Mouse (Mus musculus) heart, embryonic 15.5 days (tissue): ENCODE results near the gene Dhdh. TPM values are rescaled to one million over a fixed set of nuclear protein-coding genes. Genes with fewer than 3 reads are reported as not detected.
A peak's percentile ranks its signal among the peaks of the same experiment; 100 is the strongest.

ENCODE experiments used
- ATAC-seq: fragments of 200-750 bp; cut with Nextera tagmentation; replicated peaks from 2 replicates; pipeline ENCODE4 v1.8.0; 2017; ENCODE audit warnings: low read depth, moderate TSS enrichment; ENCODE audit not compliant: insufficient number of reproducible peaks, insufficient read depth, low FRiP score
- H3K27ac ChIP-seq: fragments of 300-500 bp; sonication (generic); 2 replicates; pipeline ENCODE4 v1.5.1; 2015; ENCODE audit warnings: mild to moderate bottlenecking, inconsistent platforms
- H3K27me3 ChIP-seq: fragments of 300-500 bp; sonication (generic); 2 replicates; pipeline ENCODE4 v1.6.1; 2015; ENCODE audit warnings: inconsistent platforms
- H3K36me3 ChIP-seq: fragments of 300-500 bp; sonication (generic); 2 replicates; pipeline ENCODE4 v1.6.1; 2015; ENCODE audit warnings: mild to moderate bottlenecking, inconsistent platforms
- H3K4me1 ChIP-seq: fragments of 300-500 bp; sonication (generic); replicated peaks from 2 replicates; pipeline ENCODE4 v1.6.1; 2015; ENCODE audit warnings: inconsistent platforms
- H3K4me2 ChIP-seq: fragments of 300-500 bp; sonication (generic); 2 replicates; pipeline ENCODE4 v1.6.1; 2015; ENCODE audit warnings: inconsistent platforms, mild to moderate bottlenecking, moderate library complexity
- H3K4me3 ChIP-seq: fragments of 300-500 bp; sonication (generic); 2 replicates; pipeline ENCODE4 v1.5.1; 2015; ENCODE audit warnings: mild to moderate bottlenecking, inconsistent platforms
- H3K9ac ChIP-seq: fragments of 300-500 bp; sonication (generic); 2 replicates; pipeline ENCODE4 v1.6.1; 2015; ENCODE audit warnings: mild to moderate bottlenecking, inconsistent platforms
- H3K9me3 ChIP-seq: fragments of 300-500 bp; sonication (generic); replicated peaks from 2 replicates; pipeline ENCODE4 v1.6.1; 2016; ENCODE audit warnings: inconsistent platforms
- WGBS: fragments of 180-500 bp; shearing (Covaris S2); methylation state at CpG from one replicate; pipeline ENCODE4 v1.1.7; 2015; ENCODE audit warnings: mixed read lengths; 5-methylcytosine and 5-hydroxymethylcytosine counted together
- polyA plus RNA-seq: library from polyadenylated mRNA; unstranded; fragments of >200 nt; fragmentation: Nextera tagmentation; extraction: Ambion mirVana; gene quantifications from 2 replicates; pipeline ENCODE4 v1.2.1, GENCODE M21; 2015

The Dhdh gene
- polyA plus RNA-seq, 1 experiment from 2014 or later: 4.1 TPM

GRCm38 (mm10) chr7:45443526-45444420 lies 44.8 kb downstream of the Dhdh start:
- no peaks in the 10 kb centered on the region for H3K9me3 ChIP-seq
- H3K36me3 ChIP-seq: peaks cover 79% of the 10 kb centered on the region
- H3K9ac ChIP-seq: no peak overlapping the region
- WGBS: 74% methylated on average over 22 of the region's 22 CpGs
- H3K27me3 ChIP-seq: no peaks in the 10 kb centered on the region
- H3K4me1 ChIP-seq: peaks cover 7% of the 10 kb centered on the region; the same call in 1 of the 2 replicates
- no peak for ATAC-seq
- H3K27ac ChIP-seq: no peak overlapping the region
- no peak overlapping the region for H3K4me2 ChIP-seq
- H3K4me3 ChIP-seq: no peak overlapping the region

- Histone ChIP-seq H3K4me1 (peaks cover 42% of the 10 kb centered on the region), H3K36me3 (peaks cover 31% of the 10 kb centered on the region), H3K27ac (no peak within 1 kb of the TSS), H3K27me3 (no peaks in the 10 kb centered on the region), H3K4me3 (no peak within 1 kb of the TSS; the same call in 1 of the 2 replicates), H3K9ac (no peak within 1 kb of the TSS), H3K4me2 (peak within 1 kb of the TSS; percentile 2; the same call in 1 of the 2 replicates), H3K9me3 (no peaks in the 10 kb centered on the region)
- ATAC-seq: no peak
- WGBS: 30% methylated on average over 19 of the region's 19 CpGs
These were observed 50.9 kb downstream of the Dhdh start, which contains the start of gene Ruvbl2 for GRCm38 (mm10) chr7:45437521-45438276. Ruvbl2 (minus strand) TSS chr7:45438096.

- no peak overlapping the region for H3K9ac ChIP-seq
- no peaks in the 10 kb centered on the region for H3K27me3 ChIP-seq
- peak overlapping the region; percentile 2; the same call in 1 of the 2 replicates for H3K4me2 ChIP-seq
- no peaks in the 10 kb centered on the region for H3K9me3 ChIP-seq
- H3K36me3 ChIP-seq: peaks cover 27% of the 10 kb centered on the region
- no peak for ATAC-seq
- peaks cover 44% of the 10 kb centered on the region for H3K4me1 ChIP-seq
- H3K4me3 ChIP-seq: no peak overlapping the region
- WGBS: 40% methylated on average over 6 of the region's 6 CpGs
- no peak overlapping the region for H3K27ac ChIP-seq
These were observed 51.6 kb downstream of the Dhdh start for GRCm38 (mm10) chr7:45437046-45437445.

GRCm38 (mm10) chr7:45436444-45436843 lies 52.2 kb downstream of the Dhdh start:
- Histone ChIP-seq H3K36me3 (peaks cover 28% of the 10 kb centered on the region), H3K4me2 (peak overlapping the region; percentile 94), H3K27ac (no peak overlapping the region), H3K4me1 (peaks cover 44% of the 10 kb centered on the region), H3K4me3 (peak overlapping the region; percentile 80; the same call in 1 of the 2 replicates), H3K9ac (peak overlapping the region; percentile 88), H3K9me3 (no peaks in the 10 kb centered on the region), H3K27me3 (no peaks in the 10 kb centered on the region)
- 85% methylated on average over 5 of the region's 5 CpGs for WGBS
- ATAC-seq: no peak

- peak overlapping the region; percentile 94 for H3K4me2 ChIP-seq
- peak overlapping the region; percentile 80 for H3K4me3 ChIP-seq
- peak overlapping the region; percentile 91 for H3K27ac ChIP-seq
- H3K9ac ChIP-seq: peak overlapping the region; percentile 88
- H3K27me3 ChIP-seq: no peaks in the 10 kb centered on the region
- WGBS: 2% methylated on average over 16 of the region's 16 CpGs
- ATAC-seq: 0 out of 2 replicates have a peak, but pooled peaks have one; percentile 0
- H3K9me3 ChIP-seq: no peaks in the 10 kb centered on the region
- H3K36me3 ChIP-seq: peaks cover 25% of the 10 kb centered on the region
- H3K4me1 ChIP-seq: peaks cover 44% of the 10 kb centered on the region
These were observed 53.6 kb downstream of the Dhdh start for GRCm38 (mm10) chr7:45435038-45435437.

- WGBS: under 1% methylated on average over 45 of the region's 45 CpGs
- Histone ChIP-seq H3K4me1 (peaks cover 44% of the 10 kb centered on the region), H3K9me3 (no peaks in the 10 kb centered on the region), H3K27me3 (no peaks in the 10 kb centered on the region), H3K36me3 (peaks cover 23% of the 10 kb centered on the region), H3K4me2 (peak within 1 kb of the TSS; percentile 94), H3K9ac (peak within 1 kb of the TSS; percentile 88), H3K27ac (peak within 1 kb of the TSS; percentile 91), H3K4me3 (peak within 1 kb of the TSS; percentile 80)
- ATAC-seq: peak; percentile 96
These were observed 54.2 kb downstream of the Dhdh start, which contains the start of gene Gys1 for GRCm38 (mm10) chr7:45434203-45435015. Gys1 (plus strand) TSS chr7:45434844.

GRCm38 (mm10) chr7:45433835-45434202 lies 54.8 kb downstream of the Dhdh start:
- peak overlapping the region; percentile 91 for H3K27ac ChIP-seq
- peaks cover 28% of the 10 kb centered on the region for H3K36me3 ChIP-seq
- ATAC-seq: no peak
- H3K9ac ChIP-seq: peak overlapping the region; percentile 81
- H3K4me2 ChIP-seq: peak overlapping the region; percentile 94
- no peaks in the 10 kb centered on the region for H3K27me3 ChIP-seq
- H3K4me3 ChIP-seq: peak overlapping the region; percentile 80
- WGBS: 0% methylated on average over 7 of the region's 7 CpGs
- H3K9me3 ChIP-seq: no peaks in the 10 kb centered on the region
- H3K4me1 ChIP-seq: peaks cover 44% of the 10 kb centered on the region

GRCm38 (mm10) chr7:45426556-45426955 lies 62.0 kb downstream of the Dhdh start:
- Histone ChIP-seq H3K36me3 (peaks cover 86% of the 10 kb centered on the region), H3K4me3 (no peak overlapping the region), H3K4me1 (no peaks in the 10 kb centered on the region), H3K27me3 (peaks cover under 1% of the 10 kb centered on the region; the same call in 1 of the 2 replicates), H3K27ac (no peak overlapping the region), H3K4me2 (no peak overlapping the region), H3K9ac (no peak overlapping the region), H3K9me3 (no peaks in the 10 kb centered on the region)
- no peak for ATAC-seq
- WGBS: 85% methylated on average over 8 of the region's 8 CpGs

- peaks cover 51% of the 10 kb centered on the region for H3K36me3 ChIP-seq
- WGBS: 86% methylated on average over 14 of the region's 14 CpGs
- H3K27ac ChIP-seq: no peak overlapping the region
- peaks cover 50% of the 10 kb centered on the region for H3K27me3 ChIP-seq
- no peak overlapping the region for H3K4me3 ChIP-seq
- no peak for ATAC-seq
- peaks cover 5% of the 10 kb centered on the region for H3K4me1 ChIP-seq
- H3K9ac ChIP-seq: no peak overlapping the region
- H3K4me2 ChIP-seq: no peak overlapping the region
- H3K9me3 ChIP-seq: no peaks in the 10 kb centered on the region
These were observed 67.4 kb downstream of the Dhdh start for GRCm38 (mm10) chr7:45421194-45421593.
